Mouse (Mus musculus) lung, adult 2 months (tissue): ENCODE data around the gene Def8.
"Not testable (repeated sequence)": the region's sequence is repeated elsewhere in the genome, so short reads cannot be mapped to it uniquely, and the experiment has no call there.

Experiments
- CTCF ChIP-seq: fragments of 200-500 bp; IDR thresholded peaks from 2 replicates; pipeline ENCODE4 v1.5.1; 2011; ENCODE audit warnings: mild to moderate bottlenecking, low read length, control low read depth; ENCODE audit not compliant: insufficient read depth
- POLR2A ChIP-seq: fragments of 200-500 bp; IDR thresholded peaks from 2 replicates; pipeline ENCODE4 v1.6.1; 2011; ENCODE audit warnings: low read depth, mild to moderate bottlenecking, control low read depth, low read length, borderline replicate concordance; ENCODE audit errors: extremely low read depth

GRCm38 (mm10) chr8:123414997-123415696 lies 8.2 kb upstream of the Def8 start:
- not testable (repeated sequence) for TF ChIP-seq POLR2A, CTCF
